Mouse (Mus musculus): ENCODE results near the gene Ipo11.

The Ipo11 gene

GRCm38 (mm10) chr13:106904637-106905036, 32.1 kb downstream of the Ipo11 start:
- no peak for DNase-seq (ENCODE audit: low read depth, low spot score)

GRCm38 (mm10) chr13:106894284-106894683, 42.5 kb downstream of the Ipo11 start:
- no peak for DNase-seq (ENCODE audit: low read depth, low spot score)

DNA sequence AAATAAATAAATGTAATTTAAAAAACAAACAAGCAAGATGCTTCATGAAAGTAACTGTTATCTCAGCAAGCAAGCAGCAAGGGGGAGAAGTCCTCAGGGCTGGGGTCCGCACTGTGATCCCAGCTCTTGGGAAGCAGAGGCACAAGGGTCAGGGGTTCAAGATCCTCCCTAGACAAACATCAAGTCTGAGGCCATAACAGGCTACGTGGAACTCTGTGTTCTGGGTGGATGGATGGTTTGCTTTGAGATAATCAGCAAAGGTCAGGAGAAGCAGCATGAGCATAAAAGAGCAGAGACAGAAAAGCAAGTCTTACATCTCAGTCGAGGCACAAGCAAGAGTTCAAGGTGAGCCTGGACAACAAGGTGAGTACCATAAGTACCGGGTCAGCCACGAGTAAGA, 43.1 kb downstream of the Ipo11 start:
- DNase-seq (ENCODE audit: low read depth, low spot score), result no peak

- DNase-seq (ENCODE audit: low read depth, low spot score), result no peak
These were observed 43.6 kb downstream of the Ipo11 start for GRCm38 (mm10) chr13:106893196-106893595.

DNA sequence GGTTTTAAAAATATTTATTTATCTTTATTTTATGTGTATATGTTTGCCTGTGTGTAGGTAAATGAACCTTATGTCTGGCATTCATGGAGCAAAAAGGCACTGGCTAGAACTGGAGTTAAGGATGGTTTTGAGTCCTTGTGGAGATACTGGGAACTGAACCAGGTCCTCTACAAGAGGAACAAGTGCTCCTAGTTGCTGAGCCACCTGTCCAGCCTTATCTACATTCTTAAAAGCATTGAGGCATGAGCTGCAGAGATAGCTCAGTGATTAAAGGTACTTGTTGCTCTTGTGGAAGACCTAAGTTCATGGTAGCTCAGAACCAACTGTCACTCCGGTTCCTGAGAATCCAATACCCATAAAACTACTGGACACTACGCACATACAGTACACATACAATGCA, 49.4 kb downstream of the Ipo11 start:
- no peak for DNase-seq (ENCODE audit: low read depth, low spot score)

DNA sequence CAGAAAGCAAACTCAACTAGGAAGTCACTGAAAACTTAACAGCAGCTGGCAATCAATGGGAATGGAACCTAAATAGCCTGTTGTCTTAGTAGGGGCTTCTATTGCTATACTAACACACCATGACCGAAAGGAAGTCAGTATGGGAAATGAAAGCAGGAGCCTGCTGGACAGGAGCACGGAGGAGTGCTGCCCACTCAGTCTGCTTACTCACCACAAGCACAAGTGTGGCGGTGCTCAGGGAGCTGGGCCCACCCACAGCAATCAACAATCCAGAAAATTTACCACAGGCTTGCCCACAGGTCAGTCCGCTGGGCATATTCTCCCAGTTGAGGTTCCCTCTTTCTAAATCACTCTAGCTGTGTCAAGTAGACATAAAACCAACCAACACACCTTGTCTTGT, 52.5 kb downstream of the Ipo11 start:
- no peak for DNase-seq (ENCODE audit: low read depth, low spot score)

DNA sequence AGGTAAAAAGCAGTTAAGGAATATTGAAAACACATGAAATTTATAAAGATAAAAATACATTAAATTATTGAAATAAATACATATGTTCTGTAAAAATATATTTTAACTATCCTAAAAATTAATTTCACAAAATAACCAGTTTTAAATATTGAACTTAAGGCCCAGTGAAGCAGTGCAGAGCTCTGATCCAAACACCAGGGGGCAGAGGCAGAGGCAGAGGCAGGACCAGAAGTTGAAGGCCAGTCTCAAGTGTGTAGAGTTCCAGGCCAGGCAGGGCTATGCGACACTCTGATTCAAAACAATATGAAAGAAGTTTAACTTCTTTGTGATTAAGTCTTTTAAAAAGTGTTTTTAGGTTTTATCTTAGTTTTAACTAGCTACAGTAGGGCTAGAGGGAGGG, 60.5 kb downstream of the Ipo11 start:
- DNase-seq (ENCODE audit: low read depth, low spot score), result no peak

GRCm38 (mm10) chr13:106865547-106865946, 71.2 kb downstream of the Ipo11 start:
- no peak for DNase-seq (ENCODE audit: low read depth, low spot score)

- DNase-seq (ENCODE audit: low read depth, low spot score), result no peak
These were observed 78.0 kb downstream of the Ipo11 start for GRCm38 (mm10) chr13:106858779-106859178.

- no peak for DNase-seq (ENCODE audit: low read depth, low spot score)
These were observed 80.2 kb downstream of the Ipo11 start for GRCm38 (mm10) chr13:106856556-106856955.

- DNase-seq (ENCODE audit: low read depth, low spot score), result no peak
These were observed 89.2 kb downstream of the Ipo11 start for GRCm38 (mm10) chr13:106847534-106847933.

DNA sequence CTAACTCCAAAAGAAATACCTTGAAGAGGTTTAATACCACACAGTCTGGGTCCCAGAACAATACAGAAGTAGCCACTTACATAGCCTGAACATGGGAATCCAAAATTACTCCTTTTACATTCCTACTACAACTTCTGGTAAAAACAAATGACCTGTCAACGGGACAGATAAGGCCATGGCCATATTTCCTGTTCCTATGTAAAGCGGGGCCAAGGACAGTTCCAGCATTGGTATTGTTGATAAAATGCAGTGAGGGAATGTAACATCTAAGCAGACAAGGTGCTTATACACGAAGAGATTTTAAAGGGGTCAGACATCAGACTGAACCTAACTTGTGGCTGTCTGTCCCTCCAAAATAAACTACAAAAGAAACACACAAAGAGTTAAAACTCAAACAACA, 91.8 kb downstream of the Ipo11 start:
- no peak for DNase-seq (ENCODE audit: low read depth, low spot score)

- DNase-seq (ENCODE audit: low read depth, low spot score), result no peak
These were observed 94.2 kb downstream of the Ipo11 start for GRCm38 (mm10) chr13:106842542-106842941.

DNA sequence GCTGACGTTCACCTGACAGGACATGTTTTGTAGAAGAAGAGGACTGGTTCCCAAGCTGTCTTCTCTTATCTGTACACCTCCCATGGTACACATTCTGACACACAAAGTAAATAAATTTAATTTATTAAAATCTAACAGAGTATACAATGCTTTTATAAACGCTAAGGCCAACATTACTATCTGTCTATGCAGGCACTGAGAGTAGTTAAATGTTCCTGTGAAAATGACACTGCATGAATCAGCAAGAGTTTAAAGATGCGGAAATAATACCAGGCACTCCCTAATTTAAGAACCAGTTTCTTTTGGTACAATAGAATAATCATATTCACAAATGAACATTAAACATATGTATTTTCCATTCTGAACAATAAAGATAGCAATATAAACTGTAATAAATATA, 98.0 kb downstream of the Ipo11 start:
- no peak for DNase-seq (ENCODE audit: low read depth, low spot score)

GRCm38 (mm10) chr13:106836527-106836879, 100.3 kb downstream of the Ipo11 start:
- DNase-seq (ENCODE audit: low read depth, low spot score), result no peak

DNA sequence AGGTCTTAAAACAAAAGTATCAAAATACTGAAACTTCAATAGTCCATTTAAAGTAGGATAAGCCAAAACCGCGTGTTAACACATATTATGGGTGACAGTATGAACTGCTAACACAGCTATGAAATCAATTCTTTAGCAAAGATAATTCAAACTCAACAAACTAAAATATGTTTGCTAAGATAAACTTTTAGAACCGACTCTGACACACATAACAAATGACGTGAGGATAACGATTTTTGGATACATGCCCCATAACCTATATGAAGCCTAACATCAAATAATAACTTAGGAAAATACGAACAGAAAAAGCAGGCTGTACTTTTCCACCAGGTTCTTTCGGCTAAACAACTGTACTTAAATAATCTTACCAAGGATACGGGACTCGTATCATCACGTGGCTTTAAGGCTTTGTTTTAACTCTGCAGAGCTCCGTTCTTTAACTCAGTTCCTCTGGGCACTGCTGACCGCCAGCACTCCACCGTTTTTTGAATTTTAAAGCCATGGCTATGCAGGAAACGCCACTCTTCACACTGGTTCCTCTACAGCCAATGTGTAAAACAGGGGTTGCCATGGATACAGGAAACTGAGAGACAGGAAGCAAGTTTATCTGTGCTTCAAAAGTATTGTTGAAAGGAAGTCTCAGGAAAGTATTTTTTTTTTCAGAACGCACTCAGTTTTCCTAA, 100.8 kb downstream of the Ipo11 start:
- DNase-seq (ENCODE audit: low read depth, low spot score), result peak; percentile 34

DNA sequence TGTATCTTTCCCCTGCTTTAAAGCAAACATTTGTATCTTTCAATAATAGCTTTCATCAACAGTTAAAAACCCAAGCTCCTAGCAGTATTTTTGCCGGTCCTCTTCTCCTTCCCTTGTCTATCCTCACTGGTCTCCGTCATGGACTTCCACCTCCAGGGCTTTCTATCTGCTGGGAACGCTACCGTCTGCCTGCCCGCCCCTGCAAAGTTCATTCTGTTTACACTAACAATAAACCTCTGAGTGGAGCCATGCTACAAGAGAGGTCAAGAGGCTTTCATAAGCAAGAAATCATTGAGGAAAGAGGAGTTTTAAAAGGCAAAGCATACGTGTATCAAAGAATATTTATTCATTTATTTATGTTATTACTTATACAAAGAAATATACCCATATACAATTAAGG, 106.7 kb downstream of the Ipo11 start:
- DNase-seq (ENCODE audit: low read depth, low spot score), result no peak

- DNase-seq (ENCODE audit: low read depth, low spot score), result no peak
These were observed 107.3 kb downstream of the Ipo11 start for GRCm38 (mm10) chr13:106829327-106829997.

DNA sequence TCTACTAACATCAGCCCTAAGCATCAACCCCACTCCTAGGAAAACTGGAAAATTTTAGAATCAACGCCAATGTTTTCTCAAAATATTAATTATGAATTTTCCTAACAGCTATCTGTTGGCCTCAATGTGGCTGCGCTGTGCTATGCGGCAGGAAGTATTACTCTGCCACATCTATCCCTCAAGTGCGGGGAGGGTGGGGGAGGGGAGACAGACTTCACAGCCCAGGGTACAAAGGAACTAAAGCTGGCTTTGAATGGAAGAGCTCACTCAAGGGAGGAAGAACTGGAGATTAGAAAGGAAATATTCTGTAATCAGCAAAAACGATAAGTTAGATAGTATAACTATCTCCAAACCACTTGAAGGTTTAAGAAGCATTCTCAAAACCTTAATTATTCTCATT, 111.1 kb downstream of the Ipo11 start:
- DNase-seq (ENCODE audit: low read depth, low spot score), result no peak

DNA sequence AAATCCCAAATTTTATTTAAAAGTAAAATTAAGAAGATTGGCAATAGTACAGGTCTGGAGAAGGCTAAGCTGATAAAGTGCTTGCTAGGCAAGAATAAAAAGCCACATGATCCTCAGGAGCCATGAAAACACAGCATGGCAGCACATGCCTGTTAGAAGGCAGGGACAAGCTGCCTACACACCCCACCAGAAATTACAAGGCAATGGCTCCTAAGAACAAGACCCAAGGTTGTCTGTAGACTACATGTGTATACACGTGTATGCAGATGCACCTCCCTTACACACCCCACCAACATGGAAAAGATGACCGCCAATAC, 112.9 kb downstream of the Ipo11 start:
- DNase-seq (ENCODE audit: low read depth, low spot score), result no peak

- no peak for DNase-seq (ENCODE audit: low read depth, low spot score)
These were observed 113.5 kb downstream of the Ipo11 start for GRCm38 (mm10) chr13:106823121-106823874.

DNA sequence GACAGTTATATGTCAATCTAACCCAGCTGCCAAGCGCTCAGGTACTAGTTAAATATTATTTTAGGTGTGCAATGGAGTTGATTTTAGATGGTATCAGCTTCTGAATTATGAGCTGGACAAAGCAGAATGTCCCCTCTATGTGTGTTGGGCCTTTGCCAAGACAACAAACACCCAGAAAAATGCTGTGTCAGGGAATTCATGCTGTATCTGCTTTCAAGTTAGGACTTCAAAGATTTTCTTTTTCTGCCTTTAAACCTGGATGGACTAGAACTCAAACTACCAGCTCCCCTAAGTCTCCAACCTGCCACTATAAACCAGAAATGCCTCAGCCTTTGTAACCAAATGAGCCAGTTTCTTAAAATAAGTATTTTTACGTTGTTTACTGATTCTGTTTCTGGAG, 116.6 kb downstream of the Ipo11 start:
- DNase-seq (ENCODE audit: low read depth, low spot score), result no peak

GRCm38 (mm10) chr13:106819749-106820148, 117.0 kb downstream of the Ipo11 start:
- no peak for DNase-seq (ENCODE audit: low read depth, low spot score)
